Mouse (Mus musculus): ENCODE results near the gene Orai2. TPM values are rescaled to one million over a fixed set of nuclear protein-coding genes. Genes with fewer than 3 reads are reported as not detected.

Gene Orai2
- total and polyA plus RNA-seq, 2 experiments, result 1.1 to 1.4 TPM

GRCm38 (mm10) chr5:136171363-136172341 lies 1.1 kb upstream of the Orai2 start:
- peak overlapping the region; percentile 48 for H3K9ac ChIP-seq (ENCODE audit: low read depth, low read length)
- H3K79me2 ChIP-seq (ENCODE audit: control insufficient read depth, insufficient read depth, low read length), result no peaks in the 10 kb centered on the region
- no peaks in the 10 kb centered on the region for H3K36me3 ChIP-seq (ENCODE audit: control insufficient read depth, insufficient read depth, low read length)
- H3K27ac ChIP-seq (replicated peaks; ENCODE audit: insufficient read depth, low read depth, low read length), result peak overlapping the region; percentile 37
- H3K4me1 ChIP-seq (ENCODE audit: control insufficient read depth, insufficient read depth, low read length), result peaks cover 13% of the 10 kb centered on the region
- WGBS, result 6% methylated on average over 17 of the region's 17 CpGs
- peak overlapping the region; percentile 45; the same call in 1 of the 2 replicates for H3K4me3 ChIP-seq (ENCODE audit: insufficient read depth, low read depth, low read length)
- no peaks in the 10 kb centered on the region for H3K27me3 ChIP-seq (ENCODE audit: control insufficient read depth, insufficient read depth, low read length)
- DNase-seq (ENCODE audit: extremely low read depth, low read depth, low spot score), result peak; percentile 63
- TF ChIP-seq CTCF (IDR thresholded peaks at IDR 0.05; ENCODE audit: low read depth, low read length) (no peak), POLR2A (IDR thresholded peaks at IDR 0.05; ENCODE audit: extremely low read depth, insufficient read depth, low read length) (no peak)

GRCm38 (mm10) chr5:136169626-136170511 lies 644 bp downstream of the Orai2 start:
- Histone ChIP-seq H3K4me3 (ENCODE audit: insufficient read depth, low read depth, low read length) (peak overlapping the region; percentile 54), H3K79me2 (ENCODE audit: control insufficient read depth, insufficient read depth, low read length) (no peaks in the 10 kb centered on the region), H3K4me1 (ENCODE audit: control insufficient read depth, insufficient read depth, low read length) (peaks cover 13% of the 10 kb centered on the region), H3K36me3 (ENCODE audit: control insufficient read depth, insufficient read depth, low read length) (no peaks in the 10 kb centered on the region), H3K27me3 (ENCODE audit: control insufficient read depth, insufficient read depth, low read length) (no peaks in the 10 kb centered on the region), H3K27ac (replicated peaks; ENCODE audit: insufficient read depth, low read depth, low read length) (0 out of 2 replicates have a peak overlapping the region, but pooled peaks have one; percentile 22), H3K9ac (ENCODE audit: low read depth, low read length) (peak overlapping the region; percentile 43)
- TF ChIP-seq POLR2A (IDR thresholded peaks at IDR 0.05; ENCODE audit: extremely low read depth, insufficient read depth, low read length), result no peak
- no peak for TF ChIP-seq CTCF (IDR thresholded peaks at IDR 0.05; ENCODE audit: low read depth, low read length)
- DNase-seq (ENCODE audit: extremely low read depth, low read depth, low spot score), result no peak
- WGBS, result 33% methylated on average over 15 of the region's 15 CpGs

GRCm38 (mm10) chr5:136168071-136168470 lies 2.4 kb downstream of the Orai2 start:
- H3K27ac ChIP-seq (replicated peaks; ENCODE audit: insufficient read depth, low read depth, low read length), result no peak overlapping the region
- TF ChIP-seq POLR2A (IDR thresholded peaks at IDR 0.05; ENCODE audit: extremely low read depth, insufficient read depth, low read length), result no peak
- TF ChIP-seq CTCF (IDR thresholded peaks at IDR 0.05; ENCODE audit: low read depth, low read length), result peak; percentile 28; the same call in 1 of the 2 replicates
- H3K36me3 ChIP-seq (ENCODE audit: control insufficient read depth, insufficient read depth, low read length), result no peaks in the 10 kb centered on the region
- peaks cover 13% of the 10 kb centered on the region for H3K4me1 ChIP-seq (ENCODE audit: control insufficient read depth, insufficient read depth, low read length)
- 98% methylated on average over 3 of the region's 3 CpGs for WGBS
- H3K9ac ChIP-seq (ENCODE audit: low read depth, low read length), result no peak overlapping the region
- H3K4me3 ChIP-seq (ENCODE audit: insufficient read depth, low read depth, low read length), result no peak overlapping the region
- H3K27me3 ChIP-seq (ENCODE audit: control insufficient read depth, insufficient read depth, low read length), result no peaks in the 10 kb centered on the region
- DNase-seq (ENCODE audit: extremely low read depth, low read depth, low spot score), result no peak
- H3K79me2 ChIP-seq (ENCODE audit: control insufficient read depth, insufficient read depth, low read length), result no peaks in the 10 kb centered on the region

- Histone ChIP-seq H3K27me3 (ENCODE audit: control insufficient read depth, insufficient read depth, low read length) (no peaks in the 10 kb centered on the region), H3K9ac (ENCODE audit: low read depth, low read length) (no peak overlapping the region), H3K79me2 (ENCODE audit: control insufficient read depth, insufficient read depth, low read length) (no peaks in the 10 kb centered on the region), H3K36me3 (ENCODE audit: control insufficient read depth, insufficient read depth, low read length) (no peaks in the 10 kb centered on the region), H3K27ac (replicated peaks; ENCODE audit: insufficient read depth, low read depth, low read length) (no peak overlapping the region), H3K4me1 (ENCODE audit: control insufficient read depth, insufficient read depth, low read length) (peaks cover 13% of the 10 kb centered on the region), H3K4me3 (ENCODE audit: insufficient read depth, low read depth, low read length) (no peak overlapping the region)
- no peak for TF ChIP-seq POLR2A (IDR thresholded peaks at IDR 0.05; ENCODE audit: extremely low read depth, insufficient read depth, low read length)
- no peak for TF ChIP-seq CTCF (IDR thresholded peaks at IDR 0.05; ENCODE audit: low read depth, low read length)
- 91% methylated on average over 4 of the region's 4 CpGs for WGBS
- no peak for DNase-seq (ENCODE audit: extremely low read depth, low read depth, low spot score)
Observed at GRCm38 (mm10) chr5:136167296-136167695, 3.2 kb downstream of the Orai2 start.

GRCm38 (mm10) chr5:136165246-136165645 lies 5.3 kb downstream of the Orai2 start:
- Histone ChIP-seq H3K4me3 (ENCODE audit: insufficient read depth, low read depth, low read length) (no peak overlapping the region), H3K27ac (replicated peaks; ENCODE audit: insufficient read depth, low read depth, low read length) (no peak overlapping the region), H3K27me3 (ENCODE audit: control insufficient read depth, insufficient read depth, low read length) (no peaks in the 10 kb centered on the region), H3K9ac (ENCODE audit: low read depth, low read length) (no peak overlapping the region), H3K36me3 (ENCODE audit: control insufficient read depth, insufficient read depth, low read length) (no peaks in the 10 kb centered on the region), H3K79me2 (ENCODE audit: control insufficient read depth, insufficient read depth, low read length) (no peaks in the 10 kb centered on the region), H3K4me1 (ENCODE audit: control insufficient read depth, insufficient read depth, low read length) (no peaks in the 10 kb centered on the region)
- WGBS, result 86% methylated on average over 8 of the region's 8 CpGs
- TF ChIP-seq POLR2A (IDR thresholded peaks at IDR 0.05; ENCODE audit: extremely low read depth, insufficient read depth, low read length) (no peak), CTCF (IDR thresholded peaks at IDR 0.05; ENCODE audit: low read depth, low read length) (no peak)
- no peak for DNase-seq (ENCODE audit: extremely low read depth, low read depth, low spot score)
